Mouse (Mus musculus) megakaryocyte, adult 5-6 weeks (primary cell): ENCODE measurements around the gene Mog. TPM values are rescaled to one million over a fixed set of nuclear protein-coding genes. Genes with fewer than 3 reads are reported as not detected.
A peak's percentile ranks its signal among the peaks of the same experiment; 100 is the strongest.
"Not testable (repeated sequence)": the region's sequence is repeated elsewhere in the genome, so short reads cannot be mapped to it uniquely, and the experiment has no call there.

Experiments
- ATAC-seq: 2 replicates; pipeline ENCODE4 v1.8.0; 2016; ENCODE audit warnings: mild to moderate bottlenecking, inconsistent platforms; ENCODE audit not compliant: poor library complexity, severe bottlenecking
- total RNA-seq, 2 experiments: library from RNA; stranded (forward) in 1 of 2; stranded (reverse) in 1 of 2; fragments of 153-499, 151-499 nt in 1 of 2; fragments of 221-1000, 200-1000 nt in 1 of 2; gene quantifications; 2 replicates each; pipeline versions ENCODE4 v1.2.3 to v1.2.4; 2015 to 2017

The Mog gene
- total RNA-seq, 2 experiments from 2014 or later = not detected

- ATAC-seq = no peak
These were observed 24.7 kb downstream of the Mog start for GRCm38 (mm10) chr17:36998477-36998876.

- peak; percentile 45; the same call in 1 of the 2 replicates for ATAC-seq
These were observed 26.0 kb downstream of the Mog start for GRCm38 (mm10) chr17:36997033-36997735.

GRCm38 (mm10) chr17:36995448-36995847 is 27.8 kb downstream of the Mog start:
- no peak for ATAC-seq

GRCm38 (mm10) chr17:36994528-36994927 is 28.7 kb downstream of the Mog start:
- no peak for ATAC-seq

- peak; percentile 38; the same call in 1 of the 2 replicates for ATAC-seq
These were observed 29.4 kb downstream of the Mog start for GRCm38 (mm10) chr17:36993770-36994325.

GRCm38 (mm10) chr17:36992336-36993104 is 30.7 kb downstream of the Mog start:
- peak; percentile 74 for ATAC-seq

GRCm38 (mm10) chr17:36990630-36991029 is 32.6 kb downstream of the Mog start:
- ATAC-seq = not testable (repeated sequence)

GRCm38 (mm10) chr17:36989437-36989836 is 33.8 kb downstream of the Mog start, which contains the start of gene H2-M5:
Gene H2-M5 (minus strand): TSS chr17:36989537.
- ATAC-seq = no peak

- no peak for ATAC-seq
These were observed 34.7 kb downstream of the Mog start for GRCm38 (mm10) chr17:36988475-36988874.

GRCm38 (mm10) chr17:36982253-36983155 is 40.7 kb downstream of the Mog start:
- ATAC-seq = 0 out of 2 replicates have a peak, but pooled peaks have one; percentile 21

- no peak for ATAC-seq
These were observed 41.4 kb downstream of the Mog start for GRCm38 (mm10) chr17:36981845-36982244.

GRCm38 (mm10) chr17:36981221-36981813 is 41.9 kb downstream of the Mog start, which contains the start of gene 2410137M14Rik:
Gene 2410137M14Rik (minus strand): TSS chr17:36981237.
- ATAC-seq = no peak

- no peak for ATAC-seq
These were observed 49.9 kb downstream of the Mog start for GRCm38 (mm10) chr17:36973271-36973787.

- peak; percentile 53 for ATAC-seq
These were observed 50.4 kb downstream of the Mog start for GRCm38 (mm10) chr17:36972791-36973190.

GRCm38 (mm10) chr17:36971172-36971850 is 51.9 kb downstream of the Mog start:
- ATAC-seq = peak; percentile 58

- no peak for ATAC-seq
These were observed 52.8 kb downstream of the Mog start for GRCm38 (mm10) chr17:36970316-36970890.

GRCm38 (mm10) chr17:36966875-36967274 is 56.3 kb downstream of the Mog start:
- ATAC-seq = peak; percentile 61

- no peak for ATAC-seq
These were observed 62.1 kb downstream of the Mog start for GRCm38 (mm10) chr17:36961125-36961524.
